Mouse (Mus musculus) bone marrow, adult 2 months (tissue): ENCODE measurements at regions not wholly inside any gene's neighbourhood (a gene's known extent, or its start where the extent isn't known, plus 50 kb on each side); places are given as distances from the start of the nearest gene placed in this dataset.

Experiments
- CTCF ChIP-seq: fragments of 200-500 bp; IDR thresholded peaks from 2 replicates; pipeline ENCODE4 v1.5.1; 2011; ENCODE audit warnings: low read length, control low read depth; ENCODE audit not compliant: control insufficient read depth, insufficient read depth
- POLR2A ChIP-seq: fragments of 200-500 bp; IDR thresholded peaks from 2 replicates; pipeline ENCODE4 v1.6.1; 2011; ENCODE audit warnings: low read depth, mild to moderate bottlenecking, control low read depth, low read length, borderline replicate concordance; ENCODE audit not compliant: control insufficient read depth

DNA sequence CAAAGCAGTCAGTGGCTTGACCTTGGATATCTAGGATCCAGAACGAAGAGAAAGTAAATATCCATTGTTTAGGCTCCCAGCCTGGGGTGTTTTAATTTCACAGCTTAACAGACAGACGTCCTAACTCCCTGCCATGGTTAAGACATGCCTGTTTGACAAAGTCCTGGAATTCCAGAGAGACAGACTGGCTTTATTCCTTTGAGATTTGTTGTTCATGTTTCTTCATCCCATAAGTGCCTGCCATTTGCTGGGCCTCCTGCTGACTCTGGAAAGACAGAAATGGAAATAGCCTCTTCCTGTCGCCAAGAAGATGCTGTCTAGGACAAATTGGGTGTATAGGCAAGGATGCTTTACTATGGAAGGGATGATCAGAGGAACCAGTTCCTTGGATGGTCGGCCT is 285.5 kb downstream of the Rnf144a start:
- TF ChIP-seq CTCF (no peak), POLR2A (no peak)
